Mouse (Mus musculus): ENCODE measurements around the gene Lrch1.

Gene Lrch1

DNA sequence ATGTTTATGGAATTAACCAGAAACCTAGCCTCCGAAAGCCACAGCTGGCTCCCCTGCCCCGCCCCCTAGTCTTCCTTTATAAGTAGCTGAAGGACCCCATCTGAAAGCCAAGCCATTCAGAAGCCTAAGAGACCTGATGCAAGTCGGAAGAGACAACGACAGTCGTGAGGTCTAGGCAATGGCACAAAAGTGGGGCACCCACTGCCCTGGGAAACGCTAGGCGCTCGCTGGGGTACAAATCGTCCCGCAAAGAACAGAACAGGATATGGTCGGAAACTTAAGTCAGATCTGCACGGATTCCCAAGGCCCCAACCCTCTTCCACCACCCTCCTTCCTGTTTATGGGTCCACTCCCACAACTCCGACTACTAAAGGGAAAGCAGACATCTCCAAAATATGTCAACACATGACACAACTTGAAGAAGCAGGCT lies 1.3 kb downstream of the Lrch1 start:
- DNase-seq: no peak

DNA sequence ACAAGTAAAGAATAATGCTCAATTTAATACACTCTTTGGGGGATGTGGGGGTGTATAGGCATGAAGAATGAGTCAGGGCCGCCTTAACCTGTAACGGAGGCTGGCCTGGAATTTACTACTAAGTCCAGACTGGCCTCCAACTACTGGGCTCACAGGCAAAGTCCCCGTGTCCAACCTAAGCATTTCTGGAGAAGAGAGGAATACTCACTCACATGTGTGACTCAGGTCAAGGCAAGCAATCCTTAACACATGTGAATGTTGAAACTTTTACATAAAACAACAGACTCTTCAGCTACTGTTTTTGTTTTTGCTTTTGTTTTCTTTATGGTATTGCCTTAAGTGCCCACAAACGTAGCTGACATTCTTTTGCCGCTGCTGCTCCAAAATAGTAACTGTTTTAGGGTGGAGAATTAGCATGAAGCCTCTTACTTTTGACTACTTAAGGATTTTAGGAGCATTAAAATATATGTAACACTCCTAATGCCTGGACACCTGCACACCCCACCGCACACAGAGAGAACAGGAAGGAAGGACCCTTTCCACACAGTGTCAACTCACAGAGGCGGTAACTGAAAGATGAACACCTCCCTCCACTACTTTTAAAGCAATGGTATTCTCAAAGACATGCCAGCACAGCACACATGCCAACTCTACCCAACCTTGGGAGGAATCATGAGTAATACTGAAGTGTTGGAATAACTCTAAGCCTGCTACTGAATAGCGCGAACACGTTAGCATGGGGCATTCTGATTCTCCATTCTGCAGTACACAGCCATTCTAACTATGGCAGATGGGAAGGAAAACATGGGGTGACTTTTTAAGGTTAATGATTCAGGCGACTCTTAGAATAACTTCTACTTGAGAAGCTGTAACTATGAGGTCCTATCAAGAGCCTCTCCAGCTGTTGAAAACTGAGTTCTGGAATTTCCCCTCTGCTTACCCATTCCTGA lies 2.1 kb downstream of the Lrch1 start:
- DNase-seq: no peak

DNA sequence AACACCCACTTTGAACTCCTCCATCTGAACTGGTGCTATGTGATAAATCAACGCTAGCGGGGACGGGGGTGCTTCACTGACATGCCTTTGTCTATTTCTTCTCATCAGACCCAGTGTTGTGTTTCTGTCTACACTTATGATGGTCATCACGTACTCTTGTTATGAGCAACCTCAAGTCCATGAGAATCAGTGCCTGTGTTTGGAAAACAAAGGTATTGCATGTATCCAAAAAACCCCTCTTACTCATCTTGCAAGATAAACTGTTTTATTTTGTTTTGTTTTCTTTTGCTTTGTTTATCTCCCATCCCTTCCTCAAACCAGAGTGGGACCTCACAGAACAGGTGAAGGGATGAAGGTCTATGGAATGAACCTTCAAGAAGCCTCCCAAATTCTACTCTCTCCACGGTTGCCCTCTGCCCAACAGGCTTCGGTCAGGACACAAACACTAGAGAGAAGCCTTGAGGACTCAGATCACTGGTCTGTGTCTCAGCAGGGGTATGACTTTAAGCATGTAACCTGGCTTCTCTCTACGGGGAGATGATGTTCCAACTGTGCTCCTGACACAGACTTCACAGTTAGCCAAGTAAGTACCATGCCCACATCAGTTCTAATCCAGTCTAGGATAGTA lies 3.4 kb downstream of the Lrch1 start:
- DNase-seq: no peak

DNA sequence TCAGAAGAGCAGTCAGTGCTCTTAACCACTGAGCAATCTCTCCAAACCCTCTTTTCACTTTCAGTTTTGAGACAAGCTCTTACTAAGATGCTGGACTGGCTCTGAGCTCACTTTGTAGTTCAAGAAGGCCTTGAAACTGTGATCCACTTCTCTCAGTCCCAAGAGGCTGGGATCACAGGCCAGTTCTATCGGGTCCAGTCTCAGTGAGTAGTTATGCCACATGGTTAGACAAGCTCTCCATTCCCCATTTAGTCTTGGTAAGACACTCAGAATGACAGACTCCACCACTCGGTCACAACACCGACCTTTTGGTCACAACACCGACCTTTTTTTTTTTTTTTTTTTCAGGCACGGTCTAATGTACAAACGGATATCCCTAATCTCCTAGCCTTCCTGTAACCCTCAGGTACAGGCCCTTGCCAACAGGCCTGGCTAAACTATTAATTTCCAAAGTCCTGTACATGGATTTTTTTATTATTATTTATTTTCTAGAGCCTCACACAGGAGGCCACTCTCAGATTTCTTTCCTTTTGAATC lies 4.0 kb downstream of the Lrch1 start:
- no peak for DNase-seq

DNA sequence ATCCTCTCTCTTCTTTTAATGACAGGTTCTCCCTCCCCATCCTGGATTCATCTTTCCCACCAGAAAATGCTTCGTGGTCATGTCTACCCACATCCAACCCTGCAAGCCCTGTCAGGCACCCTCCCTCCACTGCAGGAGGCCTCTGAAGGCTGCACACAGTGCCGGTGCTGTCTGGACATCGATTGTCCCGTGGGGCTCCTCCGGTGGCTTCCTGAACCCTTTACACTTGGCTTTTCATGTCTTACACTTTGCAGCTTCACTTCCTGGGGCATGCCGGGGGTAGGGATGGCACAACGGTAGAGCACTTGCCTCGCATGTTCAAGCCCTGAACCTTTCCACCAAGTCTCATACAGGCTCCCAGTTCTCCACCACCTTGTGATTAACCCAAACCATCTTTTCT lies 4.7 kb downstream of the Lrch1 start:
- DNase-seq: no peak

DNA sequence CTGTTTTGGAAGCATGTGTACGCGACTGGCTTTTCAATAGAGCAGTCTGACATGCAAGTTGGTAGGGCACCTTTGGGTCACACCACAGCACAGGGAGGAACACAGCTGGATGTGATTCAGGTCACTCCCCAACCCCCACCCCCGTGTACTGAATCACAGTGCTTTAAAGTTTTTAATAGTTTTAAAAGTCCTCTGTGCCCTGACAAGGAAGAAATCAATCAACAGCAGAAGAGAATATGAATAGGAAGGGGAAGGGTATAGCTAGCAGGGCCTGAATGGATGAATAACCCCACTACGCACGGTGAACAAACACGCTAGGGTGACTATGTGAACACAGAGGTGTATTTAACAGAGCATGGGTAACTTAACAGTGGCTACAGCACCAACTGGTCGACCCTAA lies 6.1 kb downstream of the Lrch1 start:
- DNase-seq: no peak

DNA sequence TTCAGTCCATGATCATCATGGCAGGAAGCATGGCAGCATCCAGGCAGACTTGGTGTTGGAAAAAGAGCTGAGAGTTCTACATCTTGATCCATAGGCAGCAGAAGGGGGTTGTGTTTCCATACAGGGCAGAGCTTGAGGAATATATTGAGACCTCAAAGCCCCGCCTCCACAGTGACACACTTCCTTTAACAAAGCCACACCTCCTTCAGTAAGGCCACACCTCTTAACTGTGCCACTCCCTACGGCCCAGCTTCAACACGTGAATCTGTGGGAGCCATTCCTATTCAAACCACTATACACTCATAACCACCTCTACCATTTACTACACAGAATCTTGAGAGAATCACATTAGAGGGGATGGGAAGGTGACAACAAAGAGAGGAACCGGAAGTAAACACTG lies 6.9 kb downstream of the Lrch1 start:
- DNase-seq: no peak

DNA sequence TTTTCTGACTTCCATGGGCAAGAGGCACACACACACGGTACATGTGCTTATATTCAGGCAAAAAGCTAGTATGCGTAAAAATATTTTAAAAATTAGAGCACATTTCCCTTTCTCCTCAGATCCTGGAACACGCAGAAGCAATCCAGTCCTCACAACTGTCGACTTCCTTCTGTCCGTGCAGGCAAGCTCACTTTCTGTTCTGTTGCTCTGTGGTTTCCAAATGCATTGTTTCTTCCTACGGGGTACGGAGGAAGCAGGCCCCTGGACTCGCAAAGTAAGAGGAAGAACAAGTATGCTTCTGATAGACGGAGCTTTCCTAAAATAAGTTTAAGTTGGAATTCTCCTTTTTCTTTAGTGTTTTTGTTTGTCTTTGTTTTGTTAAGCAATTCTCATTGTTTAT lies 8.3 kb downstream of the Lrch1 start:
- no peak for DNase-seq

DNA sequence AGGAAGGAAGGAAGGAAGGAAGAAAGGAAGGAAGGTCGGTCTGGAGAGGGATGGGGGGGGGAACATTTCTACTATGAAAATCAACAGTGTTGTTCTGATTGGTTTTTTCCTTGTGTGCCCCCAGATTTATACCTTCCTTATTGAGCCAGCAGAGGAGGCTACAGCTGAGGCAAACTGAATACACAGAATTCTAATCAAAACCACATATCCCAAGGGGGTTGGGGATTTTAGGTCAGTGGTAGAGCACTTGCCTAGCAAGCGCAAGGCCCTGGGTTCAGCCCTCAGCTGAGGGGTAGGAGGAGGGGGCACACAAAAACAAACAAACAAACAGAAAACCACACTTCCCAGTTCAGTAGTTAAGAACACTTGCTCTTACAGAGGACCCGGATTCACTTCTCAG lies 8.8 kb downstream of the Lrch1 start:
- no peak for DNase-seq

DNA sequence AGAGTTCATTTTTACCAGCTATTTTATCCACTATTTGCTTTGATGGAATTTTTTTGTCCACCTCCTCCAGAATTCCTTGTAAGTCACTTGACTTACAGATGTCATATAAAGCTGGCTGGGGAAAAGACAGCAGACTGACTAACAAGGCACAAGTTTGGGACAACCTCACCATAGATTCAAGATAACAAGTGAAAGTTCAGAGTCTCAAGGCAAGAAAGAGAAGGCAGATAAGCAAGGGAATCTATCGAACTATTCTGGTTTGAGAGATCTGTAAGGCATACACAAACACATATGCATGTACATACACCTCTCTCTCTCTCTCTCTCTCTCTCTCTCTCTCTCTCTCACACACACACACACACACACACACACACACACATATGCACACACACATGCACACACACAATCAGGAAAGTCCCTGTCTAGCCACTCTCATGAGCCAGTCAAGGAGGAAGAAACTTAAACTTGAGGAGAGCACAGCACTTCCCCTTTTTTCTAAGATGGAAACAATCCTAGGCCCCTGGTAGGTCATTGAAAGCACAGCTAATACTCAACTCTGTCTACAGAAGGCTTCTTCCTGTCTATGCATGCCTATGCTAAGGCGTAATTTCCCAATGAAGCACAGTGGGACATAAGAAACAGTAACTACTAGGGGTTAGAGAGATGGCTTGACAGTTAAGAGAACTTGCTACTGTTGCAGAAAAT lies 11.0 kb downstream of the Lrch1 start:
- no peak for DNase-seq

DNA sequence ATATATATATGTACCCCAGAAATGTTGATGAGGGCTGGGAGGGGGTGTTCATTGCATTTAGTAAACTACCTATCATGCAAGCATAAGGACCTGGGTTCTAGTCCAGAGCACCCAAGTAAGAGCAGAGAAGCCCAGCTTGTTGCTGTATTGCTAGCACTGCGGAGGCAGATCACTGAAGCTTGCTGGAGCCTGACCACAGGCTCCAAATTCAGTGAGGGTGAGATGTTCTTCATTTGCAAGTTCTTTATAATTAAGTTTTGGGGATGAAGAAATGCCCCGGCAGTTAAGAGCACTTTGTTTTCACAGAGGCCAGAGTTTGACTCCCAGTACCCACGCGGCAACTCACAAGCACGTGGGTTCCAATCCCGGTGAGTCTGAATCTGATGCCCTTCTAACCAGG lies 12.6 kb downstream of the Lrch1 start:
- DNase-seq: no peak

DNA sequence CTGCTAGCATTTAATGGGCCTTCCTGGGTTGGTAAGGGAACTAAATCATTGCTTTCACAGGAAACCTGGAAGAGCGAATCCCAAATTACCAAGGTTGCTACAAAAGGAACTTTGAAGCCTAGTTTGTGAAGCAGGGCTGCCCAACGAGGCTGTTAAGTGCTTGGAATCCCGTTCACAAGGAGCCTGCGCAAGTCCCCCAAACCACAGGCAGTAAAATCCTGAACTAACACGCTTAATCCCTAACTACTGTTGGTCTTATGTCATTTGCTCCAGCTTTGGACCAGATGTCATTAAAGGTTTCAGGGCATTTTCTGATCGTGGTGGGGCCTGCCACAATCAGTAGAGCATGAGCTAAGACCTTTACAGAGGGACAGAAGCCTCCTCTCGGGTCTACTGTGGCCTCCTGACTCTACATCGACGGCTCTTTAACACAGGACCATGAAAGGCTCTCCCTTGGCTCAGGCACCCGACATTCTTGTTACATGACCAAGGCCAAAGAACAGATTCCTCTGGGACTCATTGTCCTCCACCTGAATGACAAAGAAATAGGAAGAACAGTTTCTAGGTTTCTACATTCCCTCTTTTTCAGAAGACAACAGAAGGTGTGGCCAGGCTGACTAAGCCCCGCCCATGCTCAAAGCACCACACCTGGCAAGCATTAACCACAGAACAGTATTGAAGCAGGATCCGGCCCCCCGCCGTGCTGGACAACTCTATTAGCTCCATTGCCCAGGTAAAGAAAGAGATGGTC lies 13.5 kb downstream of the Lrch1 start:
- DNase-seq: no peak

DNA sequence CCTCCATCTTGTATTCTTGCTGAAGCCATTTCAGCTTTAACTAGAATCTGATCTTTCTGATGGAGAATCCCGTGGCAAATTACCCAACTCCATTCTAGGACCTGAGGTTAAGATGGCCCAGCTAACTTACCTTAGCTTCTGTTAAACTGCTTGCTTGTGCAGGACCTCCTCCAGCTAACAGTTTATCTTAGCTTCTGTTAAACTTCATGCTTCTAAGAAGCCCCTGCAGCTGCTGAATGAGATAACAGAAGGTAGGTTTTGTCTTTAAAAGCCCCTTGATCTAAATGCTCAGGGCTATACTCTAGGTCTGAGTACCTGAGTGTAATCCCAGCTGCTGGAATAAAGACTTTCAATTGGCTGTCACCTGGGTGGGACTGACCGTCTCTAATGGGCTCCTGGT lies 17.9 kb downstream of the Lrch1 start:
- no peak for DNase-seq

DNA sequence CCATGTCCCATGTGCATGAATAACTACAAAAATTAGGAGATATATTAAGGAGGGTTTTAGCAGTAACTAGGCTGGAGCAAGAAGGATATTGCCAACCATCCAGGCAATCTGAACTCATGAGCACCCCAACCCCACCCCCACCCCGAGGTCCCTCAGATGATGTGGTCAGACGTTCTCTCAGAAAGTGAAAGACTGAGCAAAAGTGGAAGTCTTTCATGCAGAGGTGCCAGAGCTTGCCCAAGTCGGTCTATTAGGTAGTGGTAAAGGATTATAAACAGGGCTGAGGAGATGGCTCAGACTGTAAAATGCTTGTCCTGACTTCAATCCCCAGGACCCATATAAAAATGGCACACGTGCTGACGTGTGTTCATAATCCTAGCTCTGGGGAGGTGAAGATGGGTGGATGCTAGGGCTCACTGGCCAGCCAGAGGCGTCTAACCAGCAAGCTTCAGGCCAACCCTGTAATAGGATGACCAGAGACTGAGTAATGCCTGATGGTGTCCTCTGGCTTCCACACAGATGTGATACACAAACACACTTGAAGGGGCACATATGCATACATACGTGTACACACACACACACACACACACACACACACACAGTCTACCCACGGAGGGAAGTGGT lies 18.8 kb downstream of the Lrch1 start:
- no peak for DNase-seq

DNA sequence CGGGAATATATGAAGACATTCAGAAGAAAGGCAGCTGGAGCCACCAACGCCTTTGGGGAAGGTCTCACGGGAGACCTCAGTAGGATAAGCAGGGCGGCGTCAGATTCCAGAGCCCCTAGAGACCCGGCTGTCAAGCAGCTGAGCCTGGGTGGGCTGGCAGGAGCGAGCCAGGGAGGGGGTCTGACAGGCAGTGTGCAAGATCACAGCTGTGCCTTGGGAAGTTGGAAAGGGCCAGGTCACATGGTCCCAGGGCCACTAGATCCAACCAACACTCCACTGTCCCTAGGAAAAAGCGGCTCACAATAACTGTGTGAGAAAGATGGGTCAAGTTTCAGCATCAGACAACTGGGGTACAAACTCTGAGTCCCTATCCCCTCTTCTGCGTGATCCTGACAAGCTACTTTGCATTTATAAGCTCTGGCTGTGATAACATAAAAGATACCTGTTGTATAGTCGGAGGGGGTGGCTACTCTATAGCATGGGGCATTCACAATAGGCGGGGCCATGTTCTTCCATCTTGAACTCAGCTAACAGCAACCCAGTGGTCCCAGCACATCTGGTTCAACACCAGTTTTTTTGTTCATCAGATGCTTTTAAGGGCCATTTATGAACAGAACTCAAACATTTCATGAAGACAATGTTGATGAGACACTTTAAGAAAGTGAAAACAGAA lies 20.6 kb downstream of the Lrch1 start:
- DNase-seq: no peak

DNA sequence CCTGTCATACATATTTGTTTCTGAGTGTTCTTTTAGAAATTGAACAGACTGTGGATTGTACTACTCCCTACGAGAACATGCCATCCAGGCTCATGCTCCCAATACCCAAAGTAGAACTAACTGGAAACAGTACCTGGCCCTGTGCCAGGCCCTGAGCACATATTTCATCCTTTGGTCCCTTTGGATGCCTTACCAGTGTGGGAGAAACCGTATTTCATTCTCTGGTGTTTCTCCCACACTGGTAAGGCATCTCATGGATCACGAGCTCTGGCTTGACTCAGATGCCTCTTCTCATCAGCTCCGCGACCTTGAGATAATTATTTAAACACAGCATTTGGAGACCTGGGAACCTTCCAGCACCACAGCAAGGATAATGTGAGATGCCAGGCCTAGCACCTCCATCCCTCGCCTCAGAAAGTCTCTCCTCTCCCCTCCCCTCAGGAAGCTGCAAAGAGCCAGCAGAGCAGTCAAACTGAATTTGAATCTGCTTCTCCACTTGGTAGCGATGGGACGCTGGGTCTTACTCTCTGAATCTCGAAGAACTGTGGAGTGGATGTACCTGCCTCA lies 21.6 kb downstream of the Lrch1 start:
- no peak for DNase-seq

DNA sequence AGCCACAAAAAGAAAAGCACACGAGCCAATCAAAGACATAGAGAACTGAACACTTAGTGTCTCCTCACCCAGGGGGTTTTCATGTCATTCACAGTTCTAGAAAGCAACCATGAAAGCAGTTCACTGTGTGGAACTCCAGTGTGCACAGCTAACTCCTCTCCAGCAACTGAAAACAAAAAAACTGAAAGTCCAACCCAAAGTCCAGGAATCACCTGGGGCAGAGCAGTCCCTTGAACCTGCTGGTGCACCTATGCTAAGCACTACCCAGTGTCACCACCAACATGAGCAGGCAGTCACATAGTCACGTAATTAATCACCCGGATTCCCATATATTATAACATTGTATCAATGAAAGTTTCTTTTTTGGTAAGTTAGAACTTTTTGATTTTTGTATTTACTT lies 23.2 kb downstream of the Lrch1 start:
- no peak for DNase-seq

DNA sequence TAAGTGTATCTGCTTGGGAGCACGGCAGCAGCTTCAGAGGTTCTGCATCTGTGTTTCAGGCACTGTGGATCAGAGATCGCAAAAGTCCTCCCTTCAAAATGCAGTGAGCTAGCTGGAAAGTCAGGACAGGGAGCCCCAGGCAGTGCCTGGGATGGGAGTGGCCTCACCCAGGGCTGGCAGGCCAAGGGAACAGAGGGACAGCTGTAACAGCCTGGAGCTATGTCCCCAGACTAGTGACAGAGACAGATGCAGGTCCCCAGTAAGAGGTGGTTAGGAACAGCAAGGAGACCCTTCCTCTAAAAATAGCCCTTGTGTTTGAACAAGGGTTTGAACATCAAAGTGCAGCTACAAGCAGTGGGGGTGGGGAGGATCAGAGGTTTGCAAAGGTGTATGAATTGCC lies 23.6 kb downstream of the Lrch1 start:
- no peak for DNase-seq

DNA sequence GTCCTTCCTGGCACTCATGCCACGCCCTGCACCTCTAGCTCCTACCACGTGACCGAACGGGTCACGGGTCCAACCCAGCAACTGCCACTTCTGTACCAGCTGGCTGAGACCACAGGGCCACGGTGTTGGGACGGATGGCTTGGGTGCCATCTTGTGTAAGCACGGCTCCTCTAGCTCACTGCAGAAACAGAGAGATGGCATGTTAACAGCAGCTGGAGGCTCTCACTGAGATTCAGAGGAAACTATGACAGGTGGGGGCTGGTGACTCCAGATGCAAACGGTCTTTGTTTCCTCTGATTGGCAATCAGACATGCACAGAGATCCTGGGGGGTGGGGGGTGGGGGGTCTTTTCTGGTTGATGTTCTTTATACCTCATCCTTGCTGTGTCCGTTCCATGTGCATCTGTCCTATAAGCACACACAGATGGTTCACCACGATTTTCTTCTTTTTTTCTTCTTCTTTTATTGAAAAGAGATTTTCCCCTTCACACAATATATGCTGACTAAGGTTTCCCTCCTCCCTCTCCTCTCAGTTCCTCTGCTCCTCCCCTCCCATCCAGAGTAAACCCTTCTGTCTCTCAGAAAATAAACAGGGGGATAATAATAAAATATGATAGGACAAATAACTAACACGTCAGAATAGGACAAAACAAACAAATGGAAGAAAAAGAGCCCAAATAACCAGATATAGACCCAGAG lies 25.5 kb downstream of the Lrch1 start:
- no peak for DNase-seq

DNA sequence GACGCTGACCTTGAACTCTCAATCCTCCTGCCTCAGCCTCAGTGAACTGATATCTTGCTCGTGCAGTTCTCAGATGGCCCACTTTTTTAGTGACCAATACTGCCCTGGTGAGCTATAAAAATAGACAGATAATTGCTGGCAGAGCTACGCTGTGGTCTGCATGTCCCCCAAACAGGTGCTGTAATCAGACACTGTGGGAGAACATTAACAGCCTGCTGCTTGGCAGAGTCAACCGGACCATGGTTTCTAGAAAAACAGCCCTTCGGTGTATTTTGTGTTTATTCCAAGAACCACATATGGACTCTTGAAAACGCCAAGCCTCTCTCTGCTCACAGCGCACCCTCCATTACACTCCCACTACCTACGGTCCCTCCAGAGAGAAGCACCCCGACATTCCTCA lies 26.2 kb downstream of the Lrch1 start:
- no peak for DNase-seq

DNA sequence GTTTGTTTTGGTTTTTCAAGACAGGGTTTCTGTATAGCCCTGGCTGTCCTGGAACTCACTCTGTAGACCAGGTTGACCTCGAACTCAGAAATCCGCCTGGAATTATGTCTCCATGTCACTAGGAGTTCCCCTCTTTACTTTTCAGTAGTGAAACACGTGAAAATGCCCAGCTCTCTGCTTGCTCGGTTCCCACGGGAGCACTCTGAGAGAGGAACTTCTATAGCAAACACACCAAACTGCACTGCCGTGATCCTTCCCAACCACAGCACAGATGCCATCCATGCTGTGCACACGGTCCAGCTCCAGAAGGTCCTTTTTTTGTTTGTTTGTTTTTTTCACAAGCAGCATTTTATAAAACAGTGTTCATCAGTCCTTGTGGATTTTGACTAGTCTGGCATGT lies 28.5 kb downstream of the Lrch1 start:
- DNase-seq: no peak
